Mouse (Mus musculus) neutrophil, adult 5-6 weeks (primary cell): ENCODE measurements at regions not wholly inside any gene's neighbourhood (a gene's known extent, or its start where the extent isn't known, plus 50 kb on each side); places are given as distances from the start of the nearest gene placed in this dataset.
A peak's percentile ranks its signal among the peaks of the same experiment; 100 is the strongest.

Experiments used
- ATAC-seq: fragments of 151-379, 151-347 bp; 2 replicates; pipeline ENCODE4 v1.8.0; 2017; ENCODE audit warnings: mild to moderate bottlenecking, moderate TSS enrichment; ENCODE audit not compliant: insufficient number of reproducible peaks, poor library complexity, low FRiP score, severe bottlenecking; ENCODE audit errors: extremely low read depth

DNA sequence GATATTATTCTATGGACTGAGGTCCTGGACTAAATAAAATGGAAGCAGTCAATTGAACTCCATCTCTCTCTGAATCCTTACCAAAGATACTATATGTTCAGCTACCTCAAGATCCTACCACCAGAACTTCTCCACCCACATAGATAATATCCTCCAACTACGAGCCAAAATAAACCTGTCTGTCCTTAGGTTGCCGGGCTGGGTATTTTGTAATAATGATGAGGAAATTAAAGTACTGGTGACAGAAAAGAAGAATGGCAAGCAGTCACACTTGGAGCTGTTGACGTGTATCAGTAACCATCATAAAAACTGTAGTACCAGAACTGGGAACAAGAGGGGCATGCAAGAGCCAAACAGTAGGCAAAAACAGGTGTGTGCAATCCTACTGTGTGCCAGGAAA lies 98.7 kb downstream of the Sox9 start:
- no peak for ATAC-seq

DNA sequence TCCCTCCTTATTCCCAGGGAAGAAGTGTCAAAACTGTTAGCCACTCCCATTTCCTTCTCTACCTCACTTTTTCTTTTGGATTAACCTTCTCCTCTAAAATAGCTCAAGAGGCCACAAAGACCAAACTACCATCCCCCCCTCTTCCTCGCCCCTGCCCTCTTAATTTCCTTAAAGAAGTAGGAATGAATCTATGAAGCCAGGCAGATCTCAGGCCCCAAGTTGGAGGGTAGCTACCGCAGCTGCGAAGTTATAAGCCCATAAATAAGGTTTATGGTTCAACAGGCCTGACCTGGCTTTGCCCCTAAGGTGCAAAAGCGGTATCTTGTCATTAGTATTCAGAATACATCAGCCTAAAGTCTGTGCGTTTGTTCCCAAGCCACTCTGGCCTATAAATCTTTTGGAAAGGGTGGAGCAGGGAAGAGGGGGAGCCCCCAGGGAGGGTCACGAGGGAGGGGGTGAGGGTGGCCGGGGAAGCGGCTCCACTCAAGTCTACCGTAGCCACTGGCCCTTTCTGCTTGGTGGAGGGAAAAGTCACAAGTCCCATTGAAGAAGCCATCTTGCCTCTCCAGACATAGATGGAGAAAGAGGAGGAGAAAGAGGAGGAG lies 103.4 kb downstream of the Sox9 start:
- no peak for ATAC-seq

DNA sequence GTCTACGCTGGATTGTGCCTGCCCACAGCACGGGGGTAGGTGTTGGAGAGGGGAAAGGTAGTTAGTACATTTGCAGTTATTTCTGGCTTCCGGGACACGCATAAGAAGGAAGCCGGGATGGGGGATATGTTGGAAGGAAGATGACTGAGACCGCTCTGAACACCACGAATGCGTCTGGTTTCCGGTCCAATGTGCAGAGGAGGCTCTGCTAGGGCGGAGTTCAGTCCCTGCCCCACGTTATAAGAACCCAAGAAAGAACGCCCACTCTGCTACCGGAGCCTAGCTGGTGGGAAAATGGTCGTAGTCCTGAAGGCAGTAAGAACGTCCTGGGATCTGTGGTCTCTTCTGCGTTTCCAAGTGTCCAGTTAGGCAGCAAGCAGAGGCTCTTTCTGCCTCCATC lies 104.1 kb downstream of the Sox9 start:
- ATAC-seq, result no peak

DNA sequence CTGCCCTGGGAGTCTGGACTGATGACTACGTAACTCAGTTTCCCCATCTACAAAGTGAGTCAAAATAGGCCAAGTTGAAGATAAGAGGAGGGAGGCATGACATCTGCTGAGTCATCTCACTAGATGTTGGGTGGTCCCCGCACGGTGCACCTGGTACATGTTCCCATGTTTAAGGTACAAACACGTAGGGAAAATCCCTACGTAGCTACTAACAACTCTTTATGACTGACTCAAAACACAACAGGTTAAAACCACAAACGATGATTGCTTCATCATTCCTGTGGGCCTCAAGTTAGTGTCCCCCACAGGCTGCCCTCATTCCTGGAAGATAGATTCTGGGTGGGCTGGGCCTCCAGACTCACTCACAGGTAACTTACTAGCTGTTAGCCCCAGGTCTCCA lies 107.7 kb downstream of the Sox9 start:
- ATAC-seq, result no peak

DNA sequence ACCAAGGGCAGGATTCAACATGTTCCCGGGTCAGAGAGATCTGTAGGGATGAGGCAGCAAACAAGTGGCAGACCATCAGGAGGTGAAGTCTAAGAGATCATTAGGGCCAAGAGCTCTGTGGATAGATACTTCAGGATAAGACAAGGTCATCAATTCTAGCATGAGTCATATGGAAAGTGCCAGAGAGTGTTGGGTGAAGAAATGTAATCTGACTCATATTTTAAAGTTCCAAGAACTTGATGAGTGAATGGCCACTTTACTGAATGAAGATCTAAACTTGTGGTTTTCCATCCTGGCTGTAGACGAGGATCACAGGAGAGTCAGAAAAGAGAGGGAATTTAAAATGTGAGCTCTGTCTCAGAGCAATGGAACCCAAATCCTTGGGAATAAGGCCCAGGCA lies 115.6 kb downstream of the Sox9 start:
- no peak for ATAC-seq

DNA sequence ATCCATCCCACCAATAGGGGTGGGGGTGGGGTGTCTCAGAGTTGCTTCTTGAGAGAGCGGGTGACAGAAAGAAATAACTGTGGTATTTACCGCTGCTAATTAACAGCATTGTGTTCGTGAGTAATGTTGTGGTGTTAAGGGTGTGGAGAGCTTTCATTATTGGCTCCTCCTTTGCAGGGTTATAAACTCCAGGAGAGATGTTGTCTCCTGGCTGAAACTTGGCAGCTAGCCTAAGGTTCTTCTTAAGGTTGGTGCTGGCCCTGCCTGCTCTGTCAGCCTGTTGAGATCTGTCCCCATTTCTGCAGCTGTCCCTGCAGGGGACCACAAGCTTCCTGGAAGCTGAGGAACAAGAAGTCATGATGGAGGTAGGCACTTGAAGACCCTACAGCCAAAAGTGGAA lies 120.6 kb downstream of the Sox9 start:
- 0 out of 2 replicates have a peak, but pooled peaks have one; percentile 9 for ATAC-seq

DNA sequence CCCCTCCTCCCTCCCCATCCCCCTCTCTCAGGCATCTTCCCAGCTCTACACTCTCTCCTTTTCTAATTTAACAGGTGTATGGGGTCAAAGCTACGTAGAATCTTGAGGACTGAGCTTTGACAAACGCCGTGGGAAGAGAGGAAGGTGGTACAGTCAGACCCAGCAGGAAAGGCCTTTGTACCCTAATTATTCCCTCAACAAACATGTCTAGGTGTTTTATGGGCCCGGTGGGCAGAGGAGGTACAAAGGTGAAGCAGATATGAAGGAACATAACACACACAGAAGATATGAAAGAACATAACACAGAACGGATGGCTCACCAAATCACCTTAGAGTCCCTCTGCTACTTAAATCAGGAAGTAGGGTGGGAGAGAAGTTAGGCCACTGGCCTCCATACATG lies 128.3 kb downstream of the Sox9 start:
- ATAC-seq, result no peak

DNA sequence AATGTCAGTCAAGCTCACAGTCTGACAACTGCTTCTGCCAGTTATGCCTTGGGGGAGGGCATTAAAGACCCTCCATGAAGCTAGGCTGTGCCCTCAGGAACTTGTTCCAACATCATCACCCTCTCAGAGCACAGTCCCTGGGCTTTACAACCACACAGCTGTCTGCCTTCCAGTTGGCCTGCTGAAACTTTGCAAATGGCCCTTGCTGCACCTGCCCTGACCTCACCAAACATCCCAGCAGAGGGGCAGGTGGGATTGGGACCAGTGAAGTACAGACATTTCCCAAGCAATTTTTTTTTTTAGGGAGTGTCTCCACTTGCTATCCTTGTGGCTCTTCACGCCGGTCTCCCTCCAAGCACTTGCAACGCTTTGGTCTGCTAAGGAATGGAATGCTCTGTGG lies 130.9 kb downstream of the Sox9 start:
- ATAC-seq, result no peak

DNA sequence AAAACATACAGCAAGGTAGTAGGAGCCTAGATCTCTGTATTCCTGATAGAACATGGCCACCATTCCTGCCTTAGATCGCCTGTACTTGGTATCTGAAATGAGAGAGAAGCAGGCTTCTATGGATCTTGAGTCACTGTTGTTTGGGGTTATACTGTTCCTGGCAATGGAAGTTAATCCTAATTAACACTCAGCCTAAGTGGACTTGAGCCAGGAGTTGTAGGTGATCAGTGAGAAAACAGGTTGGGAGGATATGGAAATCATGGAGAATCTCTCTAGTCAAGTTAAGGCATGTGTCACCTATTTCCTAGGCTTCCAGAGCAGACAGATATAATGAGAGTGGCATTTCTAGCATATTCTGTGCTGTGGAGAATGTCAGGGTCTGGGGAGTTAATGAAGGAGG lies 134.9 kb downstream of the Sox9 start:
- ATAC-seq, result no peak

DNA sequence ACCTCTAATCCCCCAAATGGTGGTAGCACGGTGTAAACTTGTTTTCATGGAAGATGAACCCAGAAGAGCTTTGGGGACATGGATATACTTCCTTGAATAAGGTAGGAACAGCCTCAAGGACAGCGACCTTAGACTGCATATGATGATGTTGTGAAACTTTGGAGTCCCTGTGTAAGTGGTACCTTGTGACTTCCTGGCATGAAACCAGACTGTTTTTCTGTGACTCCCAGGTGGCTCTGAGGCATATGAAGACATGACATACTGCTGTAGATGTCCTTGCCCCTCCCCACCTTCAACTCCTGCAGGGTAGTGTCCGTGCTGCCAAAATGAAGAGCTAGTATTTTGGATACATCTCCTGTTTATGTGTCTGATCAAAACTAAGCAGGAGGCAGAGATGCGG lies 138.1 kb downstream of the Sox9 start:
- no peak for ATAC-seq

DNA sequence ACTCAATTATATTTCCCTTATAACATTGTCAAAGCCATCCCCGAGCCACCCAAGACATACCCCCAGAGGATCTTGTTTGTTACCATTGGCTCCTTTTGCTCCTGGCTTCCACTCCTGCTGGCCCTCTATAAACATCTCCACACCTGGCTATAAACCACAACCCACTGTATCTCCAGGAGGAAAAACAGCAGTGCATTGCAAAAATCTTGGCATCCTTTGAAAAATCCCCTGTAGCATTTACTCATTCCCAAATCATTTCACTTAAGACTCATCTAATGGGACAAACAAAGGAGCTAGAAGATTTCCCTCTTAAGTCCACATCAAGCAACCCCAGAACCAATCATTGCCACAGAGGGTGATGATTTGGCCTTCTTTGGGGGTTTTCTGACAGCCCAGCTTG lies 142.6 kb downstream of the Sox9 start:
- ATAC-seq, result no peak

DNA sequence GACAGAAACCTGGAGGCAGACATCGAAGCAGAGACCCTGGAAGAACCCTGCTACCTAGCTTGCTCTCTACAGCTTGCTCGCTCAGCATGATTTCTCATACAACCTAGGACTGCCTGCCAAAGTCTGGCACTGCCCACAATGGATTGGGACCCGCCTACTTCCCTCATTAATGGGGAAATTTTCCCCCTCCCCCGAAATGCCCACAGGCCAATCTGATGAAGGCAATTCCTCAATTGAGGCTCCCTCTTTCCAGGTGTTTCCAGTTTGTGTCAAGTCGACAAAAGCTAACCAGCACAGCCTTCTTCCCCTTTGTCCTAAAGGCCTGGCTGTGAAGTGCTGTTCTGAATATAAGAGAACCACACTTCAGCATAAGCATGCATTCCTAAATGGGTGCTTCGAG lies 143.1 kb downstream of the Sox9 start:
- ATAC-seq, result no peak

DNA sequence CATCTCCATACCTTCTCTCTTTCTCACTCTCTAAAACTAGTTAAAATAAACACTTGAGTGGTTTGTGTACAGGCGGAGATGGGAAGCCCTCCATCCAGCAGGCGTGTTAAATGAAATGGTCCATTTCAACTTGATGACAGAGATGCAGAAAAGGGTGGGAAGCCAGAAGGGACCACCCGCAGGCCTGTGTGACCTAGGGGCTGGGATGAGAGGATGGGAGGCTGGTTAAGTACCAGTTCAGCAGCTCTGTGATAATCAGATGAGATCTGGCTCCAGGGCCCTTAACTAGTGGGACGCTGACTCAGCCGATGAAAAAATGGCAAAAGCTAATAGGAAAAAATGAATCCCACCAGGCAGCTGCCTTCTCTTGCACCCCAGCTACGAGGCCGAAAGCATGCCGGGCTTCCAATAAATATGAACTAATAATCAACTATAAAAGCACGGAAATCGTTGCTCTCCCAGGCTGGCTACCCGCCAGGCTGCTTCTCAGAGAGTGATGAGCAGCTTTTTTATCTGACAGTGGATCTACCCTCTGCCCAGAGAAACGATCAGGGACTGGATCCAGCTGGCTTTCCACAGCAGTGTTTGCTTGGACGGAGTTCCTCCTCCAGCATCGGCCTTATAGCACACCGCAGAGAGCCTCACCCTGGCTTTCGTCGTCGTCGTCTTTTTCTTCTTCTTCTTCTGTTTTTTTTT lies 144.5 kb downstream of the Sox9 start:
- no peak for ATAC-seq

DNA sequence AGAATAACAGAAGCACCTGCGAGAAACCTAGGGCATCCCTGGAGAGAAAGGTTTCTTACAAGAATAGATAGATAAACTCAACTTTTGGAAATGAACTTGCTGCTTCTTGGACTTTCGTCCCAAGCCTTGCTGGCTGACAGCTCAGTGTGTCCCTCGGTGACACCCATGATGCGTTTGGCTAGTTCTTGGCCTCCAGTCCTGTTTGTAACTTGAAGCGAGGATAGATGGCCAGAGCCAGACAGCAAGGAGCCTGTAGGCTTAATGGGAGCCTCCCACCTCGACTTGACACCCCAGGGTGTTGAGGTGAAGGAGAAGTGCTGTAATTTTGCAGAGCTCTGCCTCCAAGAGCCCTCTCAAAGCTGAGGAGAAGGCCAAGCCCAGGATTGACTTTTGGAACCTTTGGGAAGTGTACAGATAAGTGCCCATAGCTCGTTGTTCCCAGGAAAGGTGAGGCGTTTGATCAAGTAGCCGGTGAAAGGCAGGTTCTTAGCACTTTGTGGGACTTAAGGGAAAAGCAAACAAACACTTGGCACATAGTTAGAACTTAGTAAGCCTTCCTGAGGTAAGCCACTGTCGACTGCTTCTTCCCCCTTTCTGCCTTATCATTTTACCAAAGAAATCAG lies 148.3 kb downstream of the Sox9 start:
- no peak for ATAC-seq

DNA sequence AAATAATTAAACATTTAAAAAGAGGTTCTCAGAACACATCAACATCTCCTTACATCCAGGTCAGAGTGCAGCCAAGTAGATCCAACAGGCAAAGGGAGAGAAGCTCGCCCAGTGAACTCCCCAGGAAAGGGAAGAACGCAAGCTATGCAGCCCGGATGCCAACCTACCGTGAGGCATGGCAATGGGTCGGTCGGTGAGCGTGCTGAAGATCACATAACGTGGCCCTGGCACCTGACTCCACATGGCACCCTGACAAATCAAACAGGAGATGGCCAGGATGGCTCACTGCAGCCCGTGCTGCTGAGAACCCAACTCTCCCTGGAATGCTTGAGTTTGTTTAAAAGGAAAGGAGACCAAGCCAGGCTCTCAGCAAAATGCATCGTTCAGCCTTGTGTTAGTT lies 156.0 kb downstream of the Sox9 start:
- ATAC-seq, result no peak

DNA sequence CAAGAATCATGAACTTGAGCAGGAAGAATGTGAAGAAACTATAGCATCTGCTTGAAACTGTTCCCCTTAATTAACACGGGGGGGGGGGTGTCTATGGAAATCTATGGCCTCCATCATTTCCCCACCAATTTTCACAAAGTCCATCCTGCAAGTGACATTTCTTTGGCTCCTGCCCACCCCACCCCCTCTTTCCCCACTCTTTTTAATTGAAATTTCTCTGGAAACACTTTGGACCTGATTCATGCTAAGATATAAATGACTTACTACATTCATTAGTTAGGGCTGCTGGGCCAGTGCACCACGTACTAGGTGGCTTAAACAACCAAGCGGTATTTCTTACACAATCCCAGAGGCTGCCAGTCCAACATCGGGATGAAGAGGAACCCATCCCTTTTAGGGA lies 169.4 kb downstream of the Sox9 start:
- ATAC-seq, result no peak

DNA sequence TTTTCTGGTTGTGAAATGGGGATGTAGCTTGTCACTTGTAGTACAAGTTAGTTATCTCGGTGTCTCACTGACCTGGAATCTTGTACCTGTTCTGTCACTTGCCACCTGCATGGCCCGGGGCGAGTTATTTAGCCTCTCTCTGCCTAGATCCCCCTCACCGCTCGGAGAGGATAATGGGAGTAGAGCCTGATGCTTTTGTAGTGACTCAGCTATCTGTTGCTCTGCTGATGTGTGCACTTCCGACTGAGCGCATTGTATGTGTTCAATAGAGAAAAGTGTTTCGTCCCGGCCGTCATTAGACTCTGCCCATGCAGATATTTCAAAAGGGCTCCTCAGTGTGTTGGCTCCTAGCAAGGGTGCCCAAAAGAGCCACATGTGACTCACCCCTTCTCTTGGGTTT lies 170.3 kb downstream of the Sox9 start:
- no peak for ATAC-seq

DNA sequence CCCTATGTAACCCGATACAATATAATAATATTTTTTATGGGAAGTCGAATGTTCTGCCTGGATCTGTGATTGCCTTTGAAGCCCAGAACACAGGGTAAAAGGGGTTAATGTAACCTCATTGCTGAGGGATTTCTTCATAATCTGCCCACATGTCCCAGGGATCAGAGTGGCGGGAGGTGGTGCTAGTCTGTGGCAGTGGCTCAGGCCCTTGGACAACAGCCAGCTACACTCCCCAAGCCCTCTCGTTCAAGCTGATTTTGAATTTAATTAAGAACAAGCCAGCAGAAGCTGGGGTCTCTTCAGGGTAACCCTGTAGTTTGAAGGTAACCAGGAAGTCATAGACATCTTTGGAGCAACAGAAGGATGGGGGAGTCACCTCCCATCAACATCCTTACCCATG lies 171.5 kb downstream of the Sox9 start:
- ATAC-seq, result no peak

DNA sequence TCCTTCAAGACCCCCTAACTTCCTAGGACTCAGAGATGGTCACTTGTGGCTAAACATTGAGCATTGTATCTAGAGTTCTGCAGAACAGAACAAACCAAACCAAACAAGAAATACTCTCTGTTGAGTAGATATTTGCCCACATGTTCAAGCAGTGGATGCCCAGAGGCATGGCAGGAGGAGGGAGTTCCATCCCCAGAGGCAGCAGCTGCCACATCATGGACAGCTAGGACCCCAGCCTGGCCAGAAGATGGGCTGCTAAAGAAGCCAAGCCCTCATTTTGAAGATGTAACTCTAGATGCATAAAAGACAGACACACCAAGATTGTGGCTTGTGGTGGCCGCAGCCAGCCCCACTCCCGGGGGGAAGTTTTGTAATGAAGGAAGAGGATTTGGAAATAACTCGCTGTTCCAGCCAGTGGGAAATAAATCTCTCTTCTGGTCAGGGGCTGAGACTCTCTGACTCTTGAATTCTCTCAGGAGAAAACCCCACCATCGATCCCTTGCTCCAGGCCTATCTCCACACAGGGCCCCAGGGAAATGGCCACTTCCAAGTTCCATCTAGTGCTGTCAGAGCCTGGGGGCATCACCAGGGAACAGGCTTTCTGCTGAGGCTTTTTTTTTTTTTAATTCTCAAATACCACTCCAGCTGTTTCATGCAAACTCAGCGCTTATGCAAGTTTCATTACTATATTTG lies 174.9 kb downstream of the Sox9 start:
- no peak for ATAC-seq

DNA sequence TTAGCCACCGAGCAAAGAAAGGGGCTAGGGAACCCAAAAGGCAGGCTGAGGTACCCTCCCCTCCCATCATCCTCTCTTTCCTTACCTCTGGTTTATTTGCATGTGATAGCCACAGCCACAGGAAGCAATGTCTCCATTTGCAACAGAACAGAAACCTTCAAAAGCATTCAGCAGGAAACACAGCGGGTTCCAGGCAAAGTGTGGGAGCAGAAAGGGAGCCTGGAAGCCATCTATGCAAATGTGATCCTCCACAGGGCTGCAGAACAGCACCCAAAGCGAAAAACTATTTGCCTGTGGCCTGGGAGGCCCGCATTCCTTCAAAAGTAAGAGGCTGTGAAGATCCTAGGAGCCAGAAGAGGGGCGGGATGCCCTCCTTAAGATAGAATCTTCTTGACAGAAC lies 177.6 kb downstream of the Sox9 start:
- no peak for ATAC-seq
